Mouse (Mus musculus): ENCODE measurements around the gene P4ha2. TPM values are rescaled to one million over a fixed set of nuclear protein-coding genes. Genes with fewer than 3 reads are reported as not detected.
A peak's percentile ranks its signal among the peaks of the same experiment; 100 is the strongest.

Gene P4ha2
- polyA plus RNA-seq, 1 experiment from 2014 or later, result 18.6 TPM

DNA sequence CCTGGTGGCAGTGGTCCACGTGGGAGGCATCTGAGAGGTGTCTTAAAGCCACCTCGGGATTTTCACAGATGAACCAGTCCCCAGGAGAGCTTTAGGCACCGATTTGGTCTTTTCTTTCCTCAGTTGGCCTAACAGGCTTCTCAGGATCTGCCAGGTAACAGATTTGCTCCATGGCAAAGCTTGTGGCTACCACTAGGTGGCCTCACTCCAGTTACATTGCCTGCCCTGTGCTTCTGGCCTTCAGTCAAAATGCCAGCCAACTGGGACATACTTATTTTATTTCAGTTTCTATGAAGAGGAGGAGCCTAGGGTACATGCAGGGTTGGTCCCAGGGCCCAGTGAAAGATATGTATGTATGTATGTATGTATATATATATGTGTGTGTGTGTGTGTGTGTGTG lies 6.9 kb upstream of the P4ha2 start:
- Histone ChIP-seq H3K36me3 (ENCODE audit: control insufficient read depth, insufficient read depth, low read length) (no peaks in the 10 kb centered on the region), H3K27ac (ENCODE audit: low read depth, low read length) (no peak overlapping the region), H3K4me2 (no peak overlapping the region), H3K9me3 (ENCODE audit: control insufficient read depth, low read length) (no peaks in the 10 kb centered on the region), H3K9ac (ENCODE audit: low read length) (no peak overlapping the region), H3K27me3 (ENCODE audit: control insufficient read depth, insufficient read depth, low read length) (no peaks in the 10 kb centered on the region), H3K4me3 (ENCODE audit: low read depth, low read length) (no peak overlapping the region), H3K4me1 (ENCODE audit: control insufficient read depth, insufficient read depth, low read length) (no peaks in the 10 kb centered on the region)
- no peak for ATAC-seq (ENCODE audit: low FRiP score)
- WGBS, result 8% methylated on average over 3 of the region's 3 CpGs
- no peak for DNase-seq (ENCODE audit: low spot score, missing footprints)

GRCm38 (mm10) chr11:54100692-54101591 lies 1.0 kb downstream of the P4ha2 start:
- H3K9ac ChIP-seq (ENCODE audit: low read length), result peak overlapping the region; percentile 69
- H3K9me3 ChIP-seq (ENCODE audit: control insufficient read depth, low read length), result no peaks in the 10 kb centered on the region
- H3K27ac ChIP-seq (ENCODE audit: low read depth, low read length), result no peak overlapping the region
- peak overlapping the region; percentile 54 for H3K4me3 ChIP-seq (ENCODE audit: low read depth, low read length)
- peaks cover 9% of the 10 kb centered on the region for H3K4me1 ChIP-seq (ENCODE audit: control insufficient read depth, insufficient read depth, low read length)
- no peaks in the 10 kb centered on the region for H3K36me3 ChIP-seq (ENCODE audit: control insufficient read depth, insufficient read depth, low read length)
- H3K27me3 ChIP-seq (ENCODE audit: control insufficient read depth, insufficient read depth, low read length), result peaks cover 13% of the 10 kb centered on the region
- under 1% methylated on average over 49 of the region's 83 CpGs for WGBS
- ATAC-seq (ENCODE audit: low FRiP score) (peak; percentile 80), DNase-seq (ENCODE audit: low spot score, missing footprints) (peak; percentile 94)
- peak overlapping the region; percentile 96 for H3K4me2 ChIP-seq

DNA sequence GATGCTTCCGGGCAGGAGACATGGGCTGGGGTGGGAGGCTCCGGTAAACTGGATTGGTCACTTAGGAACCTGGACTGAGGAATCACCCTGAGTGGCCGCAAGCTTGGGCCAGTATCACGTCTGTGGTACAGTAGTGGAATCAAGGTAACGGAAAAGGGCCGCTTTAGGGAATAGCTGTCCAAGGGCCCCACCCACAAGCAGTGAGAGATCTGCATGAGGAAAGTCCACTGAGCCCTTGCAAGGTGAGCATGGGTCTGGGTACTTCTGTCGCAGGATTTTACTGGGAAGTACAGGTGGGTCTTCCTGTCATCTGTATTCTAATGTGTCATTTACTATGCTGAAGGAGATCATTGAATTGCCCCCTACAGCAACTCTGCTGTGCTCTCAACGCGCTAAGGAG lies 1.8 kb downstream of the P4ha2 start:
- Histone ChIP-seq H3K4me2 (peak overlapping the region; percentile 96), H3K27ac (ENCODE audit: low read depth, low read length) (no peak overlapping the region), H3K9me3 (ENCODE audit: control insufficient read depth, low read length) (no peaks in the 10 kb centered on the region), H3K4me1 (ENCODE audit: control insufficient read depth, insufficient read depth, low read length) (peaks cover 9% of the 10 kb centered on the region), H3K36me3 (ENCODE audit: control insufficient read depth, insufficient read depth, low read length) (no peaks in the 10 kb centered on the region), H3K9ac (ENCODE audit: low read length) (peak overlapping the region; percentile 69; the same call in 1 of the 2 replicates), H3K4me3 (ENCODE audit: low read depth, low read length) (peak overlapping the region; percentile 54; the same call in 1 of the 2 replicates), H3K27me3 (ENCODE audit: control insufficient read depth, insufficient read depth, low read length) (peaks cover 13% of the 10 kb centered on the region)
- 73% methylated on average over 9 of the region's 9 CpGs for WGBS
- ATAC-seq (ENCODE audit: low FRiP score) (no peak), DNase-seq (ENCODE audit: low spot score, missing footprints) (no peak)

- peaks cover 13% of the 10 kb centered on the region for H3K27me3 ChIP-seq (ENCODE audit: control insufficient read depth, insufficient read depth, low read length)
- H3K9ac ChIP-seq (ENCODE audit: low read length), result no peak overlapping the region
- ATAC-seq (ENCODE audit: low FRiP score) (no peak), DNase-seq (ENCODE audit: low spot score, missing footprints) (no peak)
- H3K27ac ChIP-seq (ENCODE audit: low read depth, low read length), result no peak overlapping the region
- no peaks in the 10 kb centered on the region for H3K36me3 ChIP-seq (ENCODE audit: control insufficient read depth, insufficient read depth, low read length)
- 72% methylated on average over 10 of the region's 10 CpGs for WGBS
- H3K4me1 ChIP-seq (ENCODE audit: control insufficient read depth, insufficient read depth, low read length), result peaks cover 9% of the 10 kb centered on the region
- H3K4me3 ChIP-seq (ENCODE audit: low read depth, low read length), result no peak overlapping the region
- H3K4me2 ChIP-seq, result no peak overlapping the region
- H3K9me3 ChIP-seq (ENCODE audit: control insufficient read depth, low read length), result no peaks in the 10 kb centered on the region
Observed at GRCm38 (mm10) chr11:54102706-54103449, 3.0 kb downstream of the P4ha2 start.

DNA sequence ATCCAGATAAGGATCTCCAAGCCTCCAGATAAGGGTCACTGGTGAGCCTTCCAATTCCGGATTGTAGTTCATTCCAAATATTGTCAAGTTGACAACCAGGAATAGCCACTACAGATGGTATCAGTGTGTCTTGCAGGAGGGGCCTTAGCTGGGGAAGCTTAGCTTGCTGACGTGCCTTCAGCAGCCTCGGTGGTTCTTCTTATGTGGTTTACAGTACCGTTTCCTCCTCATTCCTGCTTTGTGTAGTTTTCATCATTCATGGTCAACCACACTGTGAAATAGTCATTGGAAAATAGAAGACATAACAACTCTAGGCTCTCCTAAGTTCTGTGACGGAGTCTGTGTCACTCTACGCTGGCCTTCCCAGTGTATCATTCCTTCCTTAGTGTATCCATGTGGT lies 5.1 kb downstream of the P4ha2 start:
- Histone ChIP-seq H3K27me3 (ENCODE audit: control insufficient read depth, insufficient read depth, low read length) (peaks cover 12% of the 10 kb centered on the region), H3K9ac (ENCODE audit: low read length) (no peak overlapping the region), H3K4me2 (no peak overlapping the region), H3K27ac (ENCODE audit: low read depth, low read length) (no peak overlapping the region), H3K4me1 (ENCODE audit: control insufficient read depth, insufficient read depth, low read length) (peaks cover 9% of the 10 kb centered on the region), H3K36me3 (ENCODE audit: control insufficient read depth, insufficient read depth, low read length) (no peaks in the 10 kb centered on the region), H3K4me3 (ENCODE audit: low read depth, low read length) (no peak overlapping the region), H3K9me3 (ENCODE audit: control insufficient read depth, low read length) (no peaks in the 10 kb centered on the region)
- 97% methylated on average over 6 of the region's 6 CpGs for WGBS
- ATAC-seq (ENCODE audit: low FRiP score), result no peak
- DNase-seq (ENCODE audit: low spot score, missing footprints), result no peak

- no peaks in the 10 kb centered on the region for H3K9me3 ChIP-seq (ENCODE audit: control insufficient read depth, low read length)
- no peak overlapping the region for H3K9ac ChIP-seq (ENCODE audit: low read length)
- no peaks in the 10 kb centered on the region for H3K36me3 ChIP-seq (ENCODE audit: control insufficient read depth, insufficient read depth, low read length)
- no peak for DNase-seq (ENCODE audit: low spot score, missing footprints)
- WGBS, result 81% methylated on average over 3 of the region's 3 CpGs
- H3K4me3 ChIP-seq (ENCODE audit: low read depth, low read length), result no peak overlapping the region
- H3K4me1 ChIP-seq (ENCODE audit: control insufficient read depth, insufficient read depth, low read length), result no peaks in the 10 kb centered on the region
- no peak overlapping the region for H3K4me2 ChIP-seq
- H3K27ac ChIP-seq (ENCODE audit: low read depth, low read length), result no peak overlapping the region
- ATAC-seq (ENCODE audit: low FRiP score), result no peak
- H3K27me3 ChIP-seq (ENCODE audit: control insufficient read depth, insufficient read depth, low read length), result peaks cover 5% of the 10 kb centered on the region
Observed at GRCm38 (mm10) chr11:54106676-54107075, 6.8 kb downstream of the P4ha2 start.

DNA sequence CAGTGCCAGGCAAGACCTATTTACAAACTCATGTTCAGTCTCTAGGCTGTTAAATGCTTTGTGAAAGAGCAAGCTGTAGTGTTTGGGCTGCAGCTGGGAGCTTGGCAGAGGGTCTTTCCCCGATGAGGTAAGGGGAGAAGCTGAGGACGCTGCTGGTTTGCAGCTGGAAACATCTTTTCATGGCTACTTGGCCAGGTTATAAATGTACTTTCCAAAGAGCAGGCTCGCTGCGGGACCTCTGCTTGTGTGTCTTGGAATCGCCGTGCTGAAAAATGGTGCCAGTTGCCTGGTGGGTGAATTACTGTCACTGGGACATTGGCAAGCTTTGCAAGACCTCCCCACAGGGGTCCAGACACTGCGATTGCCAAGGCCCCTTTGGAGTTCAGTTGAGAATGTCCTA lies 7.3 kb downstream of the P4ha2 start:
- no peak overlapping the region for H3K4me3 ChIP-seq (ENCODE audit: low read depth, low read length)
- 91% methylated on average over 7 of the region's 7 CpGs for WGBS
- no peak for DNase-seq (ENCODE audit: low spot score, missing footprints)
- no peak overlapping the region for H3K27ac ChIP-seq (ENCODE audit: low read depth, low read length)
- H3K4me1 ChIP-seq (ENCODE audit: control insufficient read depth, insufficient read depth, low read length), result peaks cover under 1% of the 10 kb centered on the region; the same call in 1 of the 2 replicates
- H3K36me3 ChIP-seq (ENCODE audit: control insufficient read depth, insufficient read depth, low read length), result no peaks in the 10 kb centered on the region
- no peak overlapping the region for H3K4me2 ChIP-seq
- no peaks in the 10 kb centered on the region for H3K9me3 ChIP-seq (ENCODE audit: control insufficient read depth, low read length)
- ATAC-seq (ENCODE audit: low FRiP score), result no peak
- H3K27me3 ChIP-seq (ENCODE audit: control insufficient read depth, insufficient read depth, low read length), result no peaks in the 10 kb centered on the region
- H3K9ac ChIP-seq (ENCODE audit: low read length), result no peak overlapping the region

DNA sequence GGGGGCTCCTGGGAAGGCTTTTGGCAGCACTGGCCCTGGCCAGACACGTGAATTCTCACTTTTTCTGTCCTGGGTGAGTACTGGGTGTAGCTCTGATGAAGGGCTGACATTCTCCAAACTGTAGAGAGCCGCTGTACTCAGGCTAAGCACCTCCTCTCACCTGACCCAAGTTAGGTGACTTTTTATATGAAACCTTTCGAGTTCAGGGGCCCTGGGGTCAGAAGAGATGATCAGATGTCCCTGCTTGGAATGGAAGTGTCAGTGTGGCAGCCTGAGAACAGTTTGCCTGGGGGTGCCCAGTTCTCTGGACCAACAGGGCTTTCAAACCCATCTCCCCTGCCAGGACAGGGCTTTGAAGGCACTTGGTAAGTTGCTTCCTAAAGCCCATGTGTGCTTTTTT lies 8.2 kb downstream of the P4ha2 start:
- Histone ChIP-seq H3K36me3 (ENCODE audit: control insufficient read depth, insufficient read depth, low read length) (no peaks in the 10 kb centered on the region), H3K9me3 (ENCODE audit: control insufficient read depth, low read length) (no peaks in the 10 kb centered on the region), H3K4me1 (ENCODE audit: control insufficient read depth, insufficient read depth, low read length) (peaks cover 7% of the 10 kb centered on the region), H3K4me3 (ENCODE audit: low read depth, low read length) (no peak overlapping the region), H3K27me3 (ENCODE audit: control insufficient read depth, insufficient read depth, low read length) (no peaks in the 10 kb centered on the region), H3K9ac (ENCODE audit: low read length) (no peak overlapping the region), H3K27ac (ENCODE audit: low read depth, low read length) (no peak overlapping the region), H3K4me2 (no peak overlapping the region)
- DNase-seq (ENCODE audit: low spot score, missing footprints), result no peak
- ATAC-seq (ENCODE audit: low FRiP score), result no peak
- WGBS, result 68% methylated on average over 3 of the region's 3 CpGs

GRCm38 (mm10) chr11:54108894-54109293 lies 9.0 kb downstream of the P4ha2 start:
- ATAC-seq (ENCODE audit: low FRiP score) (no peak), DNase-seq (ENCODE audit: low spot score, missing footprints) (no peak)
- Histone ChIP-seq H3K4me3 (ENCODE audit: low read depth, low read length) (no peak overlapping the region), H3K4me2 (no peak overlapping the region), H3K27me3 (ENCODE audit: control insufficient read depth, insufficient read depth, low read length) (no peaks in the 10 kb centered on the region), H3K27ac (ENCODE audit: low read depth, low read length) (no peak overlapping the region), H3K9ac (ENCODE audit: low read length) (no peak overlapping the region), H3K4me1 (ENCODE audit: control insufficient read depth, insufficient read depth, low read length) (peaks cover 13% of the 10 kb centered on the region), H3K36me3 (ENCODE audit: control insufficient read depth, insufficient read depth, low read length) (no peaks in the 10 kb centered on the region), H3K9me3 (ENCODE audit: control insufficient read depth, low read length) (no peaks in the 10 kb centered on the region)
- WGBS, result 86% methylated on average over 5 of the region's 5 CpGs

All from midbrain, embryonic 11.5 days (tissue).